Mouse (Mus musculus) thymus, adult 2 months (tissue): Measurements from ENCODE around the gene Lingo1. TPM values are rescaled to one million over a fixed set of nuclear protein-coding genes. Genes with fewer than 3 reads are reported as not detected.

Source experiments
- DNase-seq: peaks from one replicate; pipeline ENCODE4 v3.0.0; 2021
- H3K27ac ChIP-seq: fragments of 200-500 bp; 2 replicates; pipeline ENCODE4 v1.5.1; 2012; ENCODE audit warnings: low read length, control low read depth; ENCODE audit not compliant: control insufficient read depth, insufficient read depth
- H3K27me3 ChIP-seq: fragments of 200-500 bp; 2 replicates; pipeline ENCODE4 v1.6.1; 2012; ENCODE audit warnings: mild to moderate bottlenecking, low read length, moderate library complexity, mixed read lengths; ENCODE audit not compliant: control insufficient read depth, insufficient read depth
- H3K36me3 ChIP-seq: fragments of 200-500 bp; 2 replicates; pipeline ENCODE4 v1.6.1; 2012; ENCODE audit warnings: mild to moderate bottlenecking, low read length, moderate library complexity; ENCODE audit not compliant: control insufficient read depth, insufficient read depth
- H3K4me1 ChIP-seq: fragments of 200-500 bp; replicated peaks from 2 replicates; pipeline ENCODE4 v1.6.1; 2012; ENCODE audit warnings: low read length; ENCODE audit not compliant: control insufficient read depth, insufficient read depth
- H3K4me3 ChIP-seq: fragments of 200-500 bp; 2 replicates; pipeline ENCODE4 v1.5.1; 2012; ENCODE audit warnings: mild to moderate bottlenecking, low read length, control low read depth, moderate library complexity; ENCODE audit not compliant: control insufficient read depth, insufficient read depth
- CTCF ChIP-seq: fragments of 200-500 bp; IDR thresholded peaks from 2 replicates; pipeline ENCODE4 v1.5.1; 2012; ENCODE audit warnings: mild to moderate bottlenecking, control low read depth, low read length, moderate library complexity, borderline replicate concordance; ENCODE audit not compliant: control insufficient read depth, poor library complexity, insufficient read depth; ENCODE audit errors: extremely low read depth
- POLR2A ChIP-seq: fragments of 200-500 bp; IDR thresholded peaks from 2 replicates; pipeline ENCODE4 v1.6.1; 2012; ENCODE audit warnings: mild to moderate bottlenecking, low read length, control low read depth, moderate library complexity; ENCODE audit not compliant: control insufficient read depth, poor library complexity, insufficient read depth; ENCODE audit errors: extremely low read depth
- WGBS: fragments of 180-500 bp; shearing (Covaris S2); methylation state at CpG from one replicate; pipeline ENCODE4 v1.1.7; 2018; 5-methylcytosine and 5-hydroxymethylcytosine counted together
- polyA plus RNA-seq: library from polyadenylated mRNA; depleted of rRNA; stranded (reverse); fragments of >200 nt; gene quantifications from 2 replicates; pipeline ENCODE4 v1.2.3, GENCODE M21; 2012

The Lingo1 gene
- polyA plus RNA-seq, 1 experiment = 5.2 TPM

DNA sequence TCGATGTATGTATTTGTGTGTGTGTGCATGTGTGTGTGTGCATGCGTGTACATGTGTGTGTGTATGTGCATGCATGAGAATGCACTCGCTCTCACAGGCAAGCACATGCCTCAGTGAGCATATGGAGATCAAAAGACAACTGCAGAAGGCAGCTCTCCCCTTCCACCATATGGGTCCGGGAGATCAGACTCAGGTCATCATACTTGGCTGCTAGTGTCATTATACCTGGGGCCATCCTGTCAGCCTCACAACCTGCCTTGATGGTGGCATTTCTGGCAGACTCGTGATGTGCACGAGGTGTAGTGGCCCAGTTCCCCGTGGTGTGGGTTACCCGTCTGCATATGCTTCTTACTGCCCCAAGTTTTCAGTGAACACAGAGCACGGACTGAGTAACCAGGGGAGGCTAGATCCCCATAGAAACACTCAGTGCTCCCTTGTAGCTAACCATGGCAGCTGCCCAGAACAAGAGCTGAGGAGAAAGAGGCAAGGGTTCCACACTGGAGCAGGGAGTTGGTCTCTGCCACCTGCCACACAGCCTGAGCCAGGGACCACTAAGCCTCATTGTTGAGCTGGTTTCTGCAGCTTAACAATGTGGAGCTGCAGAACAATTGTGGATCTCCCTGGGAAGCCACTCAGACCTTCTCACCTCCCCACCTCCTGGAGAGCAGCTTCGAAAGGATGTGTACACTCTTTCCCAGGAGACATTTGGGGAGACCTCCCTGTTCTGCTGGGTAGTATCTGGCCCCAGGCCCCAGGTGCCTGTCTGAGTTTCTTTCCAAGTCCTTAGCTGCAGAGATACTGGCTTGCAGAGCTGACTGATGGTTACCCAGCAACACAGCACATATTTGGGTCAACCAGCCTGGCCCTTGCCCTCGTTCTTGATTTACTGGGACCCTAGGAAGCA is 212.9 kb downstream of the Lingo1 start:
- no peak for DNase-seq
- H3K27me3 ChIP-seq = no peaks in the 10 kb centered on the region
- H3K4me3 ChIP-seq = no peak overlapping the region
- TF ChIP-seq POLR2A = no peak
- no peak for TF ChIP-seq CTCF
- H3K27ac ChIP-seq = no peak overlapping the region
- H3K4me1 ChIP-seq = peaks cover 35% of the 10 kb centered on the region
- no peaks in the 10 kb centered on the region for H3K36me3 ChIP-seq
- 79% methylated on average over 11 of the region's 11 CpGs for WGBS

DNA sequence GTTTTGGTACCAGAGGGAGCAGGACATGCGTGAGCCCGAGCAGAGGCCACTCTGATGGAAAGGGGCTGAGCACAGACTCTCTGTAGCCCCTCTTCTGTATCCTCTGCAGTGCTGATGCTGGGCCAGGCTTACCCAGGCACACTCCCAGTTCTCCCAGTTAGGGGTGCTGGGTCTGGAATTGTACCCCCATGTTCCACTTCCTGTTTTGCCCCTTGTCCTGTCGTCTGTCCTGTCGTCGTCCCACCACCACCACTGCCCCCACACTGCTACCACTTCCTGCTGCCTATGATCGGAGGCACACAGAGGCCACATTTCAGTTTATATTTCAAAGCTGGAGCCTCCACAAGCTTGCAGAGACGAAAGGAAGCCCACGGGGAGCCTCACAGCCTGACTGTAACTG is 213.6 kb downstream of the Lingo1 start:
- Histone ChIP-seq H3K27me3 (no peaks in the 10 kb centered on the region), H3K27ac (peak overlapping the region; percentile 17; the same call in 1 of the 2 replicates), H3K4me1 (peaks cover 35% of the 10 kb centered on the region), H3K4me3 (no peak overlapping the region), H3K36me3 (no peaks in the 10 kb centered on the region)
- TF ChIP-seq CTCF (no peak), POLR2A (no peak)
- 24% methylated on average over 8 of the region's 8 CpGs for WGBS
- no peak for DNase-seq

DNA sequence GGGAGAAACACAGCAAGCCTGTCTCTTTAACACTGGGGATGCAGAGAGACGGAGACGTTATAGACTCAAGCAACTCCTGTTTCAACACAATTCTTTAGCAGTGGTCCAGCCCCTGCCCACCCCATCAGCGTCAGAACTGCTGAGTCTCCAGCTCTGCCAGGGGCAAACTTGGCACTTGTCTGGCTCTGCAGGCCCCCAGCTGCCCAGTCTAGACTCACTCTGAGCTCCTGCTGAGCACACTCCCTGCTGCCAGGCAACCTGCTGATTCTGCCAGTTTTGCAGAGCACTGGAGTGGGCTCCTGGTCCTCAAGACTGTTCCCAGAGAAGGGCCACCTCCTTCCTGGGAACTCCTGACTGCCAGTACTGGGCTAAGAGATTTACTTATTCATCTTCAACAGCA is 214.6 kb downstream of the Lingo1 start:
- Histone ChIP-seq H3K4me3 (no peak overlapping the region), H3K27ac (no peak overlapping the region), H3K36me3 (no peaks in the 10 kb centered on the region), H3K27me3 (no peaks in the 10 kb centered on the region), H3K4me1 (peaks cover 29% of the 10 kb centered on the region)
- TF ChIP-seq POLR2A (no peak), CTCF (no peak)
- no peak for DNase-seq
- 94% methylated on average over 3 of the region's 3 CpGs for WGBS

DNA sequence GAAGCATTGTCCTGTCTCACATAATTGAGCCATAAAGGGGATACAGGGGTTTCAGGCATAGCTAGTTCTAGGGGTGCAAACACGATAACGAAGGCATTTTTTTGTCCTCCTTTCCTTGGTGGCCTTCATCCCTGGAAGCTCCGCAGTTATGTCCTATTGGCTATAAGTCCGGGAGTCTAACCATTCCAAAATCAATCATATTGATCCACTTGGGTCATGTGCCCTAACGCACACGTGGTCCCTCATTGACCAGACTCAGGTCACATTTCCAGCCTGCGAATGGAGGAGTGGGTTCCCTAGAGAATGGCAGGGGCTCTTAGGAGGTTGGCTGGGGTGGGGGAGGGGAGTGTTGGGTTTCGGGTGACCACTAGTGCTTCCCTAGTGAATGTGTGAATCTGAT is 215.3 kb downstream of the Lingo1 start:
- no peaks in the 10 kb centered on the region for H3K27me3 ChIP-seq
- H3K4me1 ChIP-seq = peaks cover 22% of the 10 kb centered on the region
- H3K27ac ChIP-seq = no peak overlapping the region
- H3K36me3 ChIP-seq = no peaks in the 10 kb centered on the region
- TF ChIP-seq POLR2A = no peak
- no peak for TF ChIP-seq CTCF
- no peak for DNase-seq
- H3K4me3 ChIP-seq = no peak overlapping the region
- WGBS = 97% methylated on average over 8 of the region's 8 CpGs

- H3K4me3 ChIP-seq = no peak overlapping the region
- WGBS = 85% methylated on average over 4 of the region's 4 CpGs
- H3K27me3 ChIP-seq = no peaks in the 10 kb centered on the region
- TF ChIP-seq CTCF = no peak
- TF ChIP-seq POLR2A = no peak
- H3K36me3 ChIP-seq = no peaks in the 10 kb centered on the region
- H3K27ac ChIP-seq = no peak overlapping the region
- peaks cover 16% of the 10 kb centered on the region for H3K4me1 ChIP-seq
- DNase-seq = no peak
These were observed 216.2 kb downstream of the Lingo1 start for GRCm38 (mm10) chr9:56580101-56580500.

DNA sequence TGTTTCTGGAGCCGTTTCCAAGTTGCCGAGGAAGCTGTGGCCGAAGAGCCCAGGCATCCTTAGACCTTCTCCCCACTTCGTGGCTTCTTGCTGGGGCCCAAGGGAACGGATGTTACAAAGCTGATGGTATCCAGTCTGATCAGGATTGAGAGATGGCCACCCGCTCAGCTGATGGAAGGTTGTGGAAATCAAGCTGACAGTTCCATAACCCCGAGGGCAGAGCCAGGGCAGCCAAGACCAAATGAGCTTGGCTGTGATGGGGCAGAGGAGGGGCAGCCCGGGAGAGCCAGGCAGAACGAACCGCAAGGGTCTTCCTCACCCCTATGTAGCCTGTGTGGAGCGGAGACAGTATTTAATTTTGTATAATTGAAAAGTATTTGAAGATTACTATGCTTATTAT is 218.9 kb downstream of the Lingo1 start:
- 90% methylated on average over 11 of the region's 11 CpGs for WGBS
- Histone ChIP-seq H3K36me3 (no peaks in the 10 kb centered on the region), H3K4me1 (peaks cover 2% of the 10 kb centered on the region), H3K27ac (no peak overlapping the region), H3K27me3 (no peaks in the 10 kb centered on the region), H3K4me3 (no peak overlapping the region)
- TF ChIP-seq CTCF (no peak), POLR2A (no peak)
- no peak for DNase-seq
